Mouse (Mus musculus) spleen, postnatal 4 days (tissue): ENCODE data around the gene Gata5.
A peak's percentile ranks its signal among the peaks of the same experiment; 100 is the strongest.

Source experiments
- DNase-seq, 2 experiments: peaks; one replicate each; pipeline ENCODE4 v3.0.0; 2022; ENCODE audit warnings: low spot score in 2 of 2

Gata5 gene

GRCm38 (mm10) chr2:180334551-180334986 lies at the start of gene Gata5:
Gene Gata5, minus strand, starts transcription at chr2:180334699.
- DNase-seq, result no peak

DNA sequence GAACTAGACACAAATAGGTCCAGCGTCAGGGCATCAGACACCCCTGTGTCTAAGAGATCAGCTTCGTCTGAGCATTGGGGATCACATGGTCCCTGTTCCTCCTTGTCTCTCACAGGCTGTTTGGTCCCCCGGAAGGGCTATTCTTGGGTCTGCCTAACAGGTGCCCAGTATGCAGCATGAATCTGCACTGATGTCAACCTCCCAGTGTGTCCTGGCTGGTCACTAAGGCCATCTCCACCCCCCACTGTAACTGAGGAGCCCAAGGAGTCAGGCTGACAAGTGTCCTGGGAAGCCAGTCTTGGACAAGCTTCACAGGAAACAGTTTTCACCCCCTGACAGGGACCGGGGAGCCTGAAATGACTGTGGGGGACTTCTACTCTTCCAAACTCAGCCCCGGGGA lies 42.2 kb upstream of the Gata5 start:
- no peak for DNase-seq

- DNase-seq, result no peak
These were observed 38.8 kb upstream of the Gata5 start for GRCm38 (mm10) chr2:180373256-180373655.

DNA sequence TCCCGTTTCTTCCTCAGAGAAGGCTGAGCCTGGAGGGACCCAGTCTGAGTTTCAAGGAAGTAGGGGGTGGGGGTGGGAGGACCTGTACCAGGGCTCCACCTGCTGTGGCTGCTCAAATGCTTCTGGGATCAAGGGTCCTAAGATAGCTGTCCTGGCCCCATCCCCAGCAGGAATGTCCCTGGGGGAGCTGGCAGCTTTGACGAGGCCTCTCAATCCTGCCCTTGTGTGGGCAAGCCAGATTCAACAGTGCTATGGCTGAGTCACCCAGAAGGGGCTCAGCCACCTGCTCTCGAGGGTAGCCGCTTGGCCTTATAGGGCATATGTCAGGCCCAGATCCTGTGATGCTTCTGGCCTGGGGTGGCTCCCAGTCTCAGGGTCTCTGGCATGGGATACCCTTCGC lies 33.9 kb upstream of the Gata5 start:
- DNase-seq, result no peak

DNA sequence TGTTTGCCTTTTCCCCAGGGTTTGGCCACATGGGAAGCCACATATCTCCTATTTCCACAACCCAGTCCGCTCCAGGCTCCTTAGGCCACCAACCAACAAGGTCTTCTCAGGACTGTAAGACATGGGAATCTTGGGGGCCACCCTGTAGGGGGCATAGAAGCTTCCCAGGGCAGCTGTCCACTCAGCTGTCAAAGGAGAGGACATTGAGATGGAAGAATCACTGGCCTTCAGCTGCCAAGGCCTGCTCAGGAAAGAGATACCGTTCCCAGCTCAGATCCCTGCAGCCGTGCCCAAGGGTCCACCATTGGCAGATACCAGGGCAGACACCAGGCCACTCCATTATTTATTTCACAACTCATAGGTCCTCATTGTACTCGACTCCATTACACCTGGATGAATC lies 32.9 kb upstream of the Gata5 start:
- DNase-seq, result no peak

- DNase-seq, result no peak
These were observed 28.9 kb upstream of the Gata5 start for GRCm38 (mm10) chr2:180363434-180363720.

DNA sequence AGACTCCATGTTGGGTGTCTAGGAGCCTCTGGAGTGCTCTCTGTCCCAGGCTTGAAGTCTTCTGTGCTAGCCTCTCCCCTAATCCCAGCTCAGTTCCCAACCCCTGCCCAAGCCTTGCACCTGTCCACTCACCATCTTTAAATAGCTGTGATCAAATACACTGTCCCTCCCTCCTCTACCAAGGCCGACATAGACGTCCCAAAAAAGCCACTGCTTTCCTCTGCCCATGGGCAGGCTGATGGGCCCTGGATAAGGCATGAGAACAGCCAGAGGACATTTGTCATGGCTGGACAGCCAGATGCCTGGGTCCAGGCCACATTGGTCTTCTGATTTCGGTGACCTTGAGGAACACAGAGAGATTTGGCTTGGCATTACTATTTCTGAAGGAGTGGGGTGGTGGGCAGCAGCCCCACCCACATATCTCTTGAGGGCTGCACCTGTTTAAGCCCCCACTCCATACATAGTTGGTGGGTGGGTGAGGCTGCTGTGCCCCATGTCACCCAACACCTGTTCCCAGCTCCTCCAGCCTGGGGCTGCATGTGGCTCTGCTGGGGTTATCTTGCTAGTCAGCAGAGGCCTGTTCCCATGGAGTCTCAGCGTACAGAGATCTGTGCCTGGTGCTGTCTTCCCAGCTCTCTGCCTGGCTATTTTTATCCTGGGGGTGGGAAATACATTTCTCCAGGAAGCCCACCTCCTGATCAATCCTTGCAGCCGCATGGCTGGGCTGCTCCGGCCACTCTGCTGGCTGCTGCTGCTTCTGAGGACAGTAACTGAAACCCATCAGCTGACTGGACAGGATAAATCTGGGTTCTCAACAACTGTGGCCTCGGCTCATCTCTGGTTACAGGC lies 28.3 kb upstream of the Gata5 start:
- DNase-seq, result no peak

DNA sequence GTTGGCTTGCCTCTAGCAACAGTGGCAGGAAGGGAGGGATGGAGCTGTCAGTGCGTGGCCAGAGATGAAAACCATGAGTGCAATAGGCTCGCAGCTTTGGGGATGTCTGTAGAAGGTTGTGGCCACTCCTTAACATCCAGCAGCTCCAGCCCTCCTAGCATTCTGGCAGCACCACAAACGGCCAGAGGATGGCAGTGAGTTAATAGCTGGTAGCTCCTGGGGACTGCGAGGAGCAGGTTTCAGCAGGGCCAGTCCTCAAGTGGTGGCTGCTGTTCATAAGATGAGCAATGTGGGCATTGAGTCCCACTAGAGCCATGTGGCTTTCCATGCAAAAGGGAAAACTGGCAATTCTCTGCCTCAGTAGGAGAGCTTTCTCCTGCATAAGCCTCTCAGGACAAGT lies 24.6 kb upstream of the Gata5 start:
- no peak for DNase-seq

DNA sequence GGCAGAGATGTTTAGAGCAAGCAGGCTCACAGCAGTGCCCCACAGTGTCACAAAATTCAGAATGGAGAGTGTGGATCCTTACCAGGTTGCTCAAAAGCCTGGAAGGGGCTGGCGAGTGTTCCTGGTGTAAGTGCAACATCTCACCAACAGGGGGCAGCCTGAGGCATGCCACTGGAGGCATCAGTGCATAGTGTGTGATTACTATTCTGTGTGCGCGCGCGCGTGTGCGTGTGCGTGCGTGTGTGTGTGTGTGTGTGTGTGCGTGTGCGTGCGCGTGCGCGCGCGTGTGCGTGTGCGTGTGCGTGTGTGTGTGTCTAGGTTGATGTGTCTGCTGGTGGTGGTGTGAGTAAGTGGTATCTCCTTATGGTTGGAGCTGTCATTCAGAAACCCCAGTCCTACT lies 18.8 kb upstream of the Gata5 start:
- no peak for DNase-seq

DNA sequence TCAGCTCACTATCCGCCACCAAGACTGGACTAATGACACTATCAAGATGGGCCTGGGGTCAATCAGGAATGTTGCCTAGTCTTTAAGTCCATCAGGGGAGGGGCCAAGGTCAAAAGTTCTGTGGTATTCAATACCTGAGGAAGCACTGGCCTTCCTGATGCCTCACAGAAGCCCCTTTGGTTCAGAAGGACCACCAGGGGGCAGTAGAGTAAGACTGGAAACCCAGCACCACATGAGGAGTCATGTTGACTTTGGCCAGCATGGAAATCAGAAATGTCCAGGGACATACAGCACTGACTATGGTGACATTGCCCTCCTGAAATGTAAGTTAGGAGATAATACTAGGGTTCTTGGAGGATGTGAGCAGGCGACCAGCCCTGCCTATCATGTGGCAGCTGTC lies 16.2 kb upstream of the Gata5 start:
- DNase-seq, result no peak

- peak; percentile 68 to 89 for DNase-seq
These were observed 12.5 kb upstream of the Gata5 start for GRCm38 (mm10) chr2:180346820-180347497.

DNA sequence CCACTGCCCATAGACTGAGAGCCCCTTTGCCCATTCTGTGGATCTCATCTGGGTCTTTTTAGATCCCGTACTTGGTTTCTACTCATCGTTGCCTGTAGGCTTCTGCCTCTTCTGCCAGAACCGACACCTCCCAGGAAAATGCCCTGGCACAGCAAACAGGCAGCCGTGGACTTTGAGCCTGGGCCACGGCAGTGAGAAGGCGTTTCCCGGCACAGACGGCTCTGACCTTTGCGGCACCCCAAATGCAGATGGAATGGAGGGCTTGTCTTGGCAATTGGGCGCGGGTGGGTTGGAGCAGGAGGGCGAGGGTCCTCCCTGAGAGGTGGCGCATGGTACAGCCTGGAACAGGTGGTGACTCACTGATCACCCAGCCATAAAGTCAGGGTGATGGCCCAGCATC lies 8.6 kb upstream of the Gata5 start:
- DNase-seq, result no peak

DNA sequence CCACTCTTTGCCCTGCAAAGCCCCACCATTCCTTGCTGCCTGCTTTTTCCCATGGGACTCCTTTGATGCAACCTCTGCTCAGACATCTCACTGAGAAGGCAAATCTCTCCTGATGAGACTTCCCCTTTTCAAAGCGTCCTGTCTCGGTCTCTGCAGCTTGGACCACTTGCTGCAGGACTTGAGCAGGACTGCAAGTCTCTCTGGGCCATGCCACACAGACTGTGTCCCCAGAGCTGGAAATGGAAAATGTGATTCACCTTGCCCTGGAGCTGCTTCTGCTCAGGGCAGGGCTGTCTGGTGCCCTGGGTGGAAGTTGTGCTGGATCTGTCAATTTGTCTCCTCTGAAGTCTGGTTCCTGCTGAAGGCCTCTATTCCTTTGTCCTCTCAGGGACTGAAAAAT lies 7.7 kb upstream of the Gata5 start:
- DNase-seq, result no peak

GRCm38 (mm10) chr2:180341229-180341628 lies 6.7 kb upstream of the Gata5 start:
- no peak for DNase-seq

GRCm38 (mm10) chr2:180339886-180340285 lies 5.4 kb upstream of the Gata5 start:
- no peak for DNase-seq

DNA sequence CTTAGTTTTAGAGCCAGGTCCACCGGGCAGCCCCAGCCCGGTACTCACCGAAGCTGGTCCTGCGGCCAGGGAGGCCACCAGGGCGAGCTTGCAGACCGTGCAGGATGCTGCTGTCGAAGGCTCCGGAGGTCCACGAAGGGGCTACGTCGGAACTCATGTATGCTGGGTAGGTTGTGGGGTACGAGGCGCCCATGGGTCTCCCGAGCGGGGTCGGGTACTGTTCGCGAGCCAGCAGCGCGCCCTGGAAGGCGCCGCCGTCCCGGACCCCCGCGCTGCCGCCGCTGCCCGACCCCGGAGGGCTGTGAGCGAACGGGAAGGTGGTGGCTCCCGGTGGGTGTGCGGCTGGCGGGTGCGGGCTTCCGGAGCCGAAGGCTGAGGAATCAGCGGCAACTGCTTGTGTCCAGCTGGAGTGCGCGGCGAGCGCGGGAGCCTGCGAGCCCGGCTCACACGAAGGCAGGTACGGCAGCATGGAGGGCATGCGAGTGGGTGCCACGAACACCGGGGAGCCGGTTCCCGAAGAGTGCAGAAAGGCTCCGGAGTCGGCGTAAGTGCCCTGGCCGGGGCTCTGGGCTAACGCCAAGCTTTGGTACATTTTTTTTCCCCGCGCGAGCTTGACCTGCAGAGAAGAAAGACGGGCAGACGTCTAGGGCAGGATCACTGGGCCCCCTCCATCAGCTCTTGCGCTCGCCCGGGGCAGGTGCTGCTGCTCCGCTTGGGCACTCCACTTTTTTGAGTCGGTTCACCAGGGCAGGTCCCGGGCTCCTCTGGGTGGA lies 535 bp downstream of the Gata5 start:
- DNase-seq, result no peak

DNA sequence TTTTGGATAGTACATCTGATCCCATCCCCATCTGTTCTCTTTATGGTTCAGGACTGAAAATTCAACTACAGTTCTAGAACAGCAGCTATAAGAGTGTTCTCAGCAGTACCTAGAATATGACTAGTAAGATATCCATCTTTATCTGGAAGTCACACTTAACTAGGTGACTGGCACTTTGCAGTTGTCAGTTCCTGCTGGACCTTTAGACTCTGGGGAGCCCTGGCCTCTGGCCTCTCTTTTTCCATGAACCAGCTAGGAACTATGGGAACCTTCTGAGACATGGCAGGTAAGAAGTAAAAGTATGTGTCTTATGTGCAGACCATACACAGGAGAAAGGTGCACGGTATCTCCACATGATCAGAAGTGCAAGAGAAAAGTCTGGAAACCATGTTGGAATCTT lies 5.0 kb downstream of the Gata5 start:
- no peak for DNase-seq

- no peak for DNase-seq
These were observed 11.7 kb downstream of the Gata5 start for GRCm38 (mm10) chr2:180322674-180323355.

DNA sequence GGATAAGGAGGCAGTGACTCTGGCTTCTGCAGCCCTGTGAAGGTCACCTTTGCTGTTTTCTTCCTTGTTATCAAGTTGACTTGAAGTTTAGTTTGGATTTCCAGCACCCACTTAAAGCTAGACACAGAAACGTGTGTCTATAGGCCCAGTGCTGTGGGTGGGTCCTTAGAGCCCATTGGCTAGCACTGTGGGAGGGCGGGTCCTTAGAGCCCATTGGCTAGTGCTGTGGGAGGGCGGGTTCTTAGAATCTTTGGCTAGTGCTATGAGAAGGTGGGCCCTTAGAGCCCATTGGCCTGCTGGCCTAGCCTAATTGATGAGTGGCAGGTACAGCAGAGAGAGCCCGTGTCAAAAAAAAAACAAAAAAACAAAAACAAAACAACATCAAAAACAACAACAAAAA lies 14.3 kb downstream of the Gata5 start:
- DNase-seq, result no peak

- DNase-seq, result no peak
These were observed 16.9 kb downstream of the Gata5 start for GRCm38 (mm10) chr2:180317591-180317990.

GRCm38 (mm10) chr2:180314292-180314691 lies 20.2 kb downstream of the Gata5 start:
- DNase-seq, result no peak

DNA sequence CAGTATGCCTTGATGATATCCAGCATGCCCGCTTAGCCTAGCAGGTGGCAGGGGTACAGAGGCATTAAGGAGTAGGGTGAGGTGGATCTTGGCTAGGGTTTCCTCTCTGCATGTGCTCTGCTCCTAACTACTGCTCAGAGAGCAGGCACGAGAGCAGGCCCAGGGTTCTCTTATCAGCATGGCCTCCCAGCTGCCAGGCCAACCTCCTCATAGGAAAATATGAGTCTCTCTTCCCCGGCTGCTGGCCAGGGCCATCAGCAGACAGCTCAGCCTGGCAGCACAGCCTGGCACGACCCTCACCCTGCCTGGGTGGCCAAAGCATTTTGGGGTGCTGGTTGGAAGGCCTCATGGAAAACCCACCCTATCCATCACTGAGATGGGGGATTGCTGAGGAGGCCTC lies 23.4 kb downstream of the Gata5 start:
- no peak for DNase-seq
